Mouse (Mus musculus) spleen, adult 2 months (tissue): ENCODE results near the gene Shkbp1. TPM values are rescaled to one million over a fixed set of nuclear protein-coding genes. Genes with fewer than 3 reads are reported as not detected.
A peak's percentile ranks its signal among the peaks of the same experiment; 100 is the strongest.

Source experiments
- DNase-seq, 2 experiments: peaks; one replicate each; pipeline versions ENCODE4 v3.0.0 to v3.0.0-alpha.2; 2012 to 2021; ENCODE audit warnings: low spot score in 2 of 2, low read depth in 1 of 2
- H3K27ac ChIP-seq: fragments of 200-500 bp; 2 replicates; pipeline ENCODE4 v1.5.1; 2012; ENCODE audit warnings: low read length, inconsistent platforms; ENCODE audit not compliant: insufficient read depth
- H3K27me3 ChIP-seq: fragments of 200-500 bp; 2 replicates; pipeline ENCODE4 v1.6.1; 2012; ENCODE audit warnings: mild to moderate bottlenecking, moderate library complexity, low read length, inconsistent platforms; ENCODE audit not compliant: control insufficient read depth, insufficient read depth
- H3K36me3 ChIP-seq: fragments of 200-500 bp; 2 replicates; pipeline ENCODE4 v1.6.1; 2012; ENCODE audit warnings: mild to moderate bottlenecking, low read length, inconsistent platforms; ENCODE audit not compliant: control insufficient read depth, insufficient read depth
- H3K4me1 ChIP-seq: fragments of 200-500 bp; 2 replicates; pipeline ENCODE4 v1.6.1; 2011; ENCODE audit warnings: inconsistent platforms; ENCODE audit not compliant: control insufficient read depth, insufficient read depth, insufficient read length
- H3K4me3 ChIP-seq: fragments of 200-500 bp; 2 replicates; pipeline ENCODE4 v1.5.1; 2011; ENCODE audit warnings: mild to moderate bottlenecking, inconsistent platforms; ENCODE audit not compliant: insufficient read depth, insufficient read length; ENCODE audit errors: extremely low read depth
- CTCF ChIP-seq: fragments of 200-500 bp; IDR thresholded peaks from 2 replicates; pipeline ENCODE4 v1.5.1; 2011; ENCODE audit warnings: mild to moderate bottlenecking, inconsistent platforms; ENCODE audit not compliant: insufficient read depth, insufficient read length, insufficient replicate concordance; ENCODE audit errors: extremely low read depth
- POLR2A ChIP-seq: fragments of 200-500 bp; IDR thresholded peaks from 2 replicates; pipeline ENCODE4 v1.6.1; 2011; ENCODE audit warnings: low read depth, low read length, inconsistent platforms
- WGBS: fragments of 180-500 bp; shearing (Covaris S2); methylation state at CpG from one replicate; pipeline ENCODE4 v1.1.7; 2018; 5-methylcytosine and 5-hydroxymethylcytosine counted together
- polyA plus RNA-seq: library from polyadenylated mRNA; depleted of rRNA; stranded (reverse); fragments of >200 nt; gene quantifications from 2 replicates; pipeline ENCODE4 v1.2.3, GENCODE M21; 2012

Shkbp1 gene
- polyA plus RNA-seq, 1 experiment = 130 TPM

DNA sequence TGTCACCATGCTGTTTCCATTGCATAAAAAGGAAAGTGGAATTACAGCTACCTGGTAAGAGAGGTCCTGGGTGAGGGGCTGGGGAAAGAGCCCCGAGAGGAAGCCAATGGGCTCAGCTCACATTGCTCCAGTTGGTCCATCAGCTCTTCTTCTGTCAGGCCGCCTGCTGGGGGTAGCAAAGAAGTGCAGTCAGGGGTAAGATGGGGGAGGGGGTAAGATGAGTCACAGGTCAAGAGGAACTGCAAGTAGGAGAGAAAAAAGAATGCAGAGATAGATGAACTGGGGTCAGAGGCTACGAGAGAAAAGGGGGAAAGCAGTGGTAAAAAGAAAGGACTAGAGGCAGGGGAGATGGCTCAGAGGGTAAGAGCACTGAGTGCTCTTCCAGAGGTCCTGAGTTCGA, 13.2 kb downstream of the Shkbp1 start:
- H3K27ac ChIP-seq = no peak overlapping the region
- 0 out of 2 replicates have a peak, but pooled peaks cover under 1% of the 10 kb centered on the region for H3K4me1 ChIP-seq
- no peak overlapping the region for H3K4me3 ChIP-seq
- 46% methylated on average over 4 of the region's 4 CpGs for WGBS
- TF ChIP-seq POLR2A (no peak), CTCF (peak; percentile 9; the same call in 1 of the 2 replicates)
- H3K27me3 ChIP-seq = peaks cover under 1% of the 10 kb centered on the region
- DNase-seq = no peak
- H3K36me3 ChIP-seq = peaks cover 30% of the 10 kb centered on the region

DNA sequence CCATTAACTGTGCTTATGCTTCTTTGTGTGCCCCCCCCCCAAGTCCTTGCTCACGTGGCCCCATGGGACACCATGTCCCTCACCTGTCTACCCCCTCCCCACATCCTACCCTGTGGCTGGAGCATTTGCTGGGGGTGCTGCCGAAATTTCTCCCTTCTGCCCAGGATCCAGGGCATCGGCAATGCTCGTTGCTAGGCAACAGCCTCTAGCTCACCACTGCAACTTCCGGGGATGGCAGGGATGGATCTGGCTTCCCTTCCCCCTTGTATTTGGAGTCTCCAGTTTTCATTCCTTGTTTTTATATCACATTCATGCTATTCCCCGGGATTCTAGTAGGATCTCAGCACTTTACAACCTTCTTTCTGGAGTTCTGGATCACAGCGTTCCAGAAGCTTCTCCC, 16.3 kb downstream of the Shkbp1 start:
- no peak overlapping the region for H3K27ac ChIP-seq
- WGBS = 44% methylated on average over 7 of the region's 7 CpGs
- H3K36me3 ChIP-seq = peaks cover 12% of the 10 kb centered on the region
- no peak for TF ChIP-seq CTCF
- no peak for TF ChIP-seq POLR2A
- H3K4me3 ChIP-seq = no peak overlapping the region
- no peak for DNase-seq
- H3K27me3 ChIP-seq = peaks cover 12% of the 10 kb centered on the region
- H3K4me1 ChIP-seq = peaks cover 5% of the 10 kb centered on the region; the same call in 1 of the 2 replicates

DNA sequence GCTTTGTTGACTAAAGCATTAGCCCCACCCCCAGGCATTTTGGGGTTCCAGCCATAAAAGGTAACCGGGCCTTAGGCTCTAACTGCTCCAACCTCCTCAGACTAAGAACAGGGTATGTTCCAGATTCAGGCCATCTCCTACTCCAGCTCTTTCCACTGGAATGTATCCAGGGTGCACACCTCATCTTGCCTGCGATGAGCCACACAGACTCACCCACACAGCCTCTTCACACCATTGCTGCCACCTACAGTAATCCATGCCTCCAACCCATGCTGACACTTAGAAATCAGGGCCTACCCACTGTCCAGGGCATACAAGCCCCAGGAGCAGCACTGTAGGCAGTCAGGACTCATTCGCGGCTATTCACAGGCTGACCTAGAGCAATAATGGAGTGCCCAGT, 16.7 kb downstream of the Shkbp1 start:
- Histone ChIP-seq H3K4me1 (peaks cover 5% of the 10 kb centered on the region; the same call in 1 of the 2 replicates), H3K4me3 (no peak overlapping the region), H3K27ac (no peak overlapping the region), H3K36me3 (peaks cover 10% of the 10 kb centered on the region), H3K27me3 (peaks cover 13% of the 10 kb centered on the region)
- 74% methylated on average over 4 of the region's 4 CpGs for WGBS
- TF ChIP-seq POLR2A = no peak
- no peak for TF ChIP-seq CTCF
- DNase-seq = no peak

DNA sequence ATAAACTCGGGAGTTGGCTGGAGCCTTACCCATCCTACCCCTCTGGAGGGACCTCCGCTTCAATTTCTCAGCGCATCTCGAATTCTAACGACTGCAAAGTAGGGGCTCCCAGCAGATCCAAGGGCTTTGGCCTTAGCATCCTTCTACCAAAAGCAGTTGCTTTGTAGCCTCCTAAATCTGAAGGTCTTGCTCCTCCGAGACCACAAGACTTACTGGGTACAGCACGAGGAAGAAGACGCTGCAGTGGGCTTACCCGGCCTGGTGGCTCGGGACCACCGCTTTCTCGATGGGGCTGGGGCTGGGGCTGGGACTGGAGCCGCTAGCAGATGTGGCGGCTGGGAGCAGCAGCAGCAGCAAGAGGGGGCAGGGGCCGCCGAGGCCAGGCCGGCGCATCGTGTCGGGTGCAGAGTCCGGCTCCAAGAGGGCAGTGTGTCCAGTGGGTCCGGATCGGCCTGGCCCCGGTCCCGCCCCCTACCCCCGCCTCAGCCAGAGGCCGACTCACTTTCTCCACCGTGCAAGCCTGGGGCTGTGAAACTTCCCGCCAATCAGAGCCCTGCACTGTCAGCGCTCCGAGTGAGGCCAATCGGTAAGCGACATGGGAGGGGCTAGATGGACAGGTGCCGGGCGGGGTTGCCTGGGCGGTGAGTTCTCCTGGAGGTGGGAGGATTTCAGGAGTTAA, 18.5 kb downstream of the Shkbp1 start, which contains the start of gene Ltbp4:
Gene Ltbp4 (minus strand): TSS at position 518 of the 679 bp plus-strand sequence.
- peaks cover 21% of the 10 kb centered on the region for H3K27me3 ChIP-seq
- H3K4me1 ChIP-seq = peaks cover 13% of the 10 kb centered on the region
- TF ChIP-seq CTCF (no peak), POLR2A (no peak)
- peaks cover 5% of the 10 kb centered on the region for H3K36me3 ChIP-seq
- DNase-seq = no peak
- H3K4me3 ChIP-seq = no peak within 1 kb of the TSS
- 4% methylated on average over 36 of the region's 36 CpGs for WGBS
- H3K27ac ChIP-seq = no peak within 1 kb of the TSS

DNA sequence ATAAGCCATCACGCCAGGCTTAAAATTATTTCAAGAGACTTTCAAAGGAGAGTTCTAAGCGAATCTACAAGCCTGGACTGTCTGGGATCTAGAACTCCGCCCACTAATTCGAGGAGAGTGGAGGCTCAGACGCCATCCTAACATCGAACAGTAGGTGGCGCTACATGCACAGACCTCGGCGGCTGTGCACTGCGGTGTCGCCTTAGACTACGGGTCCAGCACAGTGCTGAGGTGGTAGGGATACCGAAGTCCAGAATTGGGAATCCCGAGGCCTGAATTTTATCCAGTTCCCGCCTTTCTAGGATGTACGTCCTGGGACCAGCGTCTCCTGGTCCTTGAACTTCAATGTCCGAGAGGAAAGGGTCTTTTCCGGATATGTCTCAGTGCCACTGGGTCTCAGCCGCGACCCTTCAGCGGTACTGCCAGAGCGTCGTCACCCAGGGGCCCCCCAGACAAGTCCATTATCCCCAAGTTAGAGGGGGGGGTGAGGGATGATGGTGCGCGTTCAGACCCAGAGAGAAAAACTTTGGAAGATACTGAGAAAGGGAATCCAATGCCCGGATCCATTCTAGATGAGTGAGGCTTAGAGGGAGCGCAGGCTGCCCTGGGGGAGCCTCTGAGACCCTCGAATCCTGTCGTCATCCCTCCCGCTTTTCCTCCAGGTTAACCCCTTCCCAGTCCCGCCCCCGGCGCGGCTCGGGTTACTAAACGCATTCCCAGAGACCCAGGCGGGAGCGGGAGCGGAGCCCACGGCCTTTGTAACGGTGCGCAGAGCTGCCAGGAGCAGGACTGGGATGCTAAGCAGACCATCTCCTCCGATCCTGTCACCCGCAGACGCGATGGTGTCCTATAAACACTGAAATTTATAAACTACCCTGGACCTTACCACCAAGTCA, 19.6 kb downstream of the Shkbp1 start:
- peaks cover 21% of the 10 kb centered on the region for H3K4me1 ChIP-seq
- DNase-seq = peak; percentile 58 to 83
- peaks cover 21% of the 10 kb centered on the region for H3K27me3 ChIP-seq
- 9% methylated on average over 47 of the region's 47 CpGs for WGBS
- no peak for TF ChIP-seq POLR2A
- TF ChIP-seq CTCF = peak; percentile 99
- H3K27ac ChIP-seq = no peak overlapping the region
- no peak overlapping the region for H3K4me3 ChIP-seq
- no peaks in the 10 kb centered on the region for H3K36me3 ChIP-seq

DNA sequence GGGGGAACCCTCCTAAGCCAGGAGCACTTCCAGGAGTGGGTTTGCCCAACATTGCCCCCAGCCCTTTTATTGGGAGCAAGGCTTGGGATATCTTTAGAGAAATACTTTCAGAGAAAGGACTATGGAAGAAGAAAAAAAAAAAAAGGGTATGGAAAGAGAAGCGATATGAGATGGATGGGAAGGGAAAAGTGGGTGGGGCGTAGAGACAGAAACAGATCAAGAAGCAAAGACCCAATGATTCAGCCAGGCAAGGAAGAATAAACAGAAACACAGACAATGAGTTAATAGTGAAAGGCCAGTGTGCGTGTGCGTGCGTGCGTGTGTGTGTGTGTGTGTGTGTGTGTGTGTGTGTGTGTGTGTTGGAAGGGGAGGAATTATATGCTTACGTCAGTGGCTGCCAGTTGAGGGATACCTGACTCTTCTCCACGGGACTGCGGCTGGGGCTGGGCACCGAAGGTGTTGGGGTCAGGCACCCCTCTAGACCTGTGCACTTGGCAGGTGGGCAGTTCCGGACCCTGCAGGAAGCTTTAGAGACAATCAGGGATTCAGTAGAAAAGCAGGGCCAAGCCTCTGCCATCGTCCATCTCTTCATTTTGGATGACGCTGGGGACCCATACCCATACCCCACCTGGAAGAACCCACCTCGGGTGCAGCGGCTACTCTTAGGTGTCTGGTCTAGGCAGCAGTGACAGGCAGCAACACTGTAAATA, 20.7 kb downstream of the Shkbp1 start:
- peaks cover 22% of the 10 kb centered on the region for H3K4me1 ChIP-seq
- WGBS = 58% methylated on average over 15 of the region's 15 CpGs
- DNase-seq = no peak
- H3K27ac ChIP-seq = no peak overlapping the region
- TF ChIP-seq CTCF (no peak), POLR2A (no peak)
- no peaks in the 10 kb centered on the region for H3K36me3 ChIP-seq
- no peak overlapping the region for H3K4me3 ChIP-seq
- H3K27me3 ChIP-seq = peaks cover 21% of the 10 kb centered on the region
